Mouse (Mus musculus): ENCODE measurements around the gene Far2.

The Far2 gene

DNA sequence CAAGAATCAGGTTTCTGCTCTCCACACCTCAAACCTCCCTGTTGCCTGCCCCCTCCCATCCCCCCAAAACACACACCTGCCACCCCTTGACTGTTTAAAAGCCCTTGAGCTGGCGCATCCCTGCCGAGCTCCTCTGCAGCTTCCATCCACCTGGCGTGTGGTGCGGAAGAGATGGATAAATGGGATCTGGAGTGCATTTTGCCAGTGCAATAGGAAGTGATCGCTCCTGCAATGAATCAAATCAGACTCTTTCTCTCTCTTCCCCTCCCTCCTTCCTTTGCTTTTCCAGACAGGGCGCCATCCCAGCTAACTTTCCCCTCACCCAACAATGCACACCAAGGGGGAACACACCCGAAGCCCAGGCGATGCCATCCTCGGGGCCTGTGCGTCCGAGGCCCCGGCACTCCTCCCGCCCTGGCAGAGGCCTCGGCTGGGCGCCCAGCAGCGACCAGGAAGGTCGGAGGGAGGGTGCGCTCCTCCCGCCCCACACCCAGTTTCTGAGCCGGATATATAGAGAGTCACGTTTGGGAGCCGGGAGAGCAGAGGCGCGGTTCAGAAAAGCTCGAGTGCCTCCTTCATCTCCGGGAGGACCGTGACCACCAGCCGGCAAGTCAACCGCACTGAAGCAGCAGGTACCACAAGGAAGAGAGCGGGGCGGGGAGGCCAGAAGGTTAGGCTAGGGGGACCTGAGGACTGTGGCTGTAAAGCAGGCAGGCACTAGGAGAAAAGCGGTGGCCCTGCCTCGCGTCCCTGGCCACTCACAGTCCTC, at the start of gene Far2:
Far2 (plus strand) TSS at position 379 of the 769 bp plus-strand sequence.
- DNase-seq (ENCODE audit: low spot score in 2 of 2) = peak; percentile 17 to 33

- DNase-seq (ENCODE audit: low spot score in 2 of 2) = no peak
These were observed 46.6 kb upstream of the Far2 start for GRCm38 (mm10) chr6:148000483-148000882.

- DNase-seq (ENCODE audit: low spot score in 2 of 2) = no peak
These were observed 46.0 kb upstream of the Far2 start for GRCm38 (mm10) chr6:148001071-148001470.

DNA sequence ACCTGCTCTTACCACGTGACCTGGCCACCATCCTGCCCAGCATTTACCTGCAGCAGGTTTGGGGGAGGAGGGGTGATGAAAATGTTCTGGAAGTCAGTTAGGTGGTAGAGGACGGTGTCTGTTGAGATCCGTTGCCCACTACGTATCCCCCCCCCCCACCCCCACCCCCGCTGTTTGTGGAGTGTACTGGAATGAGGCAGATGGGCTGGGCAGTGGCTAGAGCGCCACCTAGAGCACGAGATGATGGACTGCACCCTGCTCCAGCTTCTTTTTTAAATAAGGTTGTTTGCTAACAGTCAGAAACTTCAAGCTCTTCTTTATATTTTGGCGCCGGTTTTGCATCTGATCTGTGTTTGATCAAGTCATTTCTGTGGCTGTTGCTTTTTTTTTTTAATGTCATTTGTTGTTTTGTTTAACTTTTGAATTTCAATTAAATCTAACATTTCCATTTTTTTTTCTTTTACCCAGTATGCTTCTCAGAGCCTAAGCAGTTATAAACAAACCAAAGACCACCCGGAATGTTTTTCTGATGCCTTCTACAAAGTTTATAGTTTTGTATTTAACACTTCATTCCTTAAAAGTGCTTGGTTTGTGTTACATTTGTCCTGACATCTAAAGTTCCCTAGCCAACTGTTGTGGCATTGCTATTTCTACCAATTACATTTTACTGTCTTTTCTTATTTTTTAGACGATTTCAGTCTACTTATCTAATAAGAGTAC, 40.8 kb upstream of the Far2 start:
- DNase-seq (ENCODE audit: low spot score in 2 of 2) = no peak

DNA sequence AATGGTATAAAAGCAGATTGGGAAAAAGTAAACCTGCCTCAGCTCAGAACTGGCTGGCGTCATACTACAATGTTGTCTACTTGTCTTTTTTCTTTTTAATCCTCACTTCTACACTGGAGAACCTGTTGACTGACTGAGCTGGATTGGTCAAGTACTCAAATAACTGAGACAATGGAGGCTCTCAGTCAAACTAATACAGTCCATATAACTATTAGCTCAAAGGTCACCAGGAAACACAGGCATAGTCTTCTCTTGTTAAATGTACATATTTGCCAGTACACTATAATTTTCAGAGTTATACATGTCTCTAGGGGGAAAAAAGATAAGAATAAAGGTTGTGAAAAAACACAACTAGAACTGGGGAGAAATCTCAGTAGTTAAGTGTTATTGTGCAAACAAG, 6.3 kb upstream of the Far2 start:
- no peak for DNase-seq (ENCODE audit: low spot score in 2 of 2)

DNA sequence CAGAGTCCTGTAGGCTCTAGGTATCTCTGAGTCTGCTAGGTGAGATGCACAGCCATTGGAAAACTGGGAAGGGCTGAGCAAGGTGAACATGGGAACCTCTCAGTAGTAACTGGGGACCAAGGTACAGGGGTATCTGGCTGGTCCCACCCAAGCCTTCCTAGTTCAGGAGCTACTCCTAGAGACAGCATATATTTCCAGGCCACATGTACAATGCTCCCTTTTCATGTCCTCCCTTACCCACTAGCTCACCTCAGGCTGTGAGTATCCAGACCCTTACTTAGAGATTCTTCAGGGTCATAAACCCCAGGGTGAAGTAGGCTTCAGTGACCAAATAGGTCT, 560 bp downstream of the Far2 start:
- DNase-seq (ENCODE audit: low spot score in 2 of 2) = no peak

- DNase-seq (ENCODE audit: low spot score in 2 of 2) = no peak
These were observed 16.1 kb downstream of the Far2 start for GRCm38 (mm10) chr6:148063131-148063530.

- DNase-seq (ENCODE audit: low spot score in 2 of 2) = no peak
These were observed 19.2 kb downstream of the Far2 start for GRCm38 (mm10) chr6:148066267-148066666.

DNA sequence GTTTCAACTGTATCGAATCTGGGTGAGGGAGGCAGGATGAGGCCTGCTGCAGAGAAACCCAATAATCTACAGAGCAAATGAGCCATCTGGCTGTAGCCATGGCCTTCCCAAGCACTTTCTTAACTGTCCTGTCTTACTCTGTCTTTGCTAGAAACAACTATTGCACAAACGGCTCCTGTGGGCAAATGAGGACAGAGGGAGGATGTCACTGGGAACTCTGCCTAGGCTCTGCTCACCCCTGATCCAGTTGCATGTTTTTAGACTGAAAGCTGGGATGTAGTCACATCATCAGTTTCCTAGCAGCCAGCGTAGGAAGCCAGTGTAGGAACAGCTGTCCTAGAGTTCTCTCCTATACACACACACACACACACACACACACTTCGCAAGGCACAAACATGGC, 21.7 kb downstream of the Far2 start:
- DNase-seq (ENCODE audit: low spot score in 2 of 2) = no peak

DNA sequence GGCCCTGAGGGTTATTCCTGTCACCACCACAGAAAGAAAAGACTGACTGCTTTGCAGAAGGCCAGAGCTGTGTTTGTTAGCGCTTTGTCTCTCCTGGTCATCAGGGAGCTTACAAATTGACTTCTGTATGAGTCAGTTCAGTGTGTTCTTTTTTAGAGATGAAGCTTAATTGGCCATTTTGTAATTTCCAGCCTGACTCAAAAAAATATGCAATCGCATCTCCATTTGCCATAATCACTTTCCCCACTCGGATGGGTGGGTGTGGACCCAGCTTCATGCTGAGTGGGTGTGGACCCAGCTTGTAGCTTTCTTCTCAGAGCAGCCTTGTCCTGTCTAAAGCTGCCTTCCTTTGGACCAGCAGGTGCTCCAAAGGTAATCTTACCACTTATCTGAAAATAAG, 26.5 kb downstream of the Far2 start:
- no peak for DNase-seq (ENCODE audit: low spot score in 2 of 2)

GRCm38 (mm10) chr6:148074211-148074864, 27.3 kb downstream of the Far2 start:
- no peak for DNase-seq (ENCODE audit: low spot score in 2 of 2)

GRCm38 (mm10) chr6:148083864-148084263, 36.8 kb downstream of the Far2 start:
- DNase-seq (ENCODE audit: low spot score in 2 of 2) = no peak

DNA sequence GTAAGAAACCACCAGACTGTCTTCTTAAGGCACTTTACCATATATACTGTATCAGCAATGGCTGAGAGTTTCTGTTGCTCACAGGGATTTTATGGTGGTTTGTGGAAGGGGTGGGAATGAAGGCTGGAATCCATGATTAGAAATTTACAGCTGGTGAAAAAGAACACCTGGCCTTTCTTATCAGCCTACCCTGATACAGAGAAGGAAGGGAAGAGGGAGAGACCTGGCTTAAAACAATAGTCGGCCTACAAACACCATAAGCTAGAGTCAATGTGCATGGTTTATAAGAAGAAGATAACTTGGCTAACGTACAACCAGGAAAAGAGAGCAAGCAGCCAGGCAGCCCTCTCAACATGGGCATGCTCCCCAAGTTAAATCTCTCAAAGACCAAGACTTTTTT, 37.3 kb downstream of the Far2 start:
- no peak for DNase-seq (ENCODE audit: low spot score in 2 of 2)

DNA sequence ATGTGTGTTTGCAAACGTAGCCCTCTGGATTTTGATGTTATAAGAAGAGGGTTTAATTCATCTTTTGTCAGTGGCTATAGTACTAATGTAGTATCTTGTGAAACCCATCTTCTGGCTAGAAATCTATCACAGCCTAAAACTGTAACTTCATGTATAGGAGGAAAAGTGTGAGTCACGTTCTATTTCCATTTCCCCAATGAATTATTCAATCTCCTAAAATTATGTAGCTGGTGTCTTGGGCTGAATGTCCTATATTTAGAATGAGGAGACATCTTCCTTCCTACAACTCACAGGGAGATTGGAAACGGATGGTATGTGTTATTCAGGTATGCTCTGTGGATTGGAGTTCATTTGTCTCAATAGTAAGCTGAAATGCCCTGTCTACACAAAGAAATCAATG, 50.0 kb downstream of the Far2 start:
- DNase-seq (ENCODE audit: low spot score in 2 of 2) = no peak

GRCm38 (mm10) chr6:148101977-148102376, 54.9 kb downstream of the Far2 start:
- no peak for DNase-seq (ENCODE audit: low spot score in 2 of 2)

DNA sequence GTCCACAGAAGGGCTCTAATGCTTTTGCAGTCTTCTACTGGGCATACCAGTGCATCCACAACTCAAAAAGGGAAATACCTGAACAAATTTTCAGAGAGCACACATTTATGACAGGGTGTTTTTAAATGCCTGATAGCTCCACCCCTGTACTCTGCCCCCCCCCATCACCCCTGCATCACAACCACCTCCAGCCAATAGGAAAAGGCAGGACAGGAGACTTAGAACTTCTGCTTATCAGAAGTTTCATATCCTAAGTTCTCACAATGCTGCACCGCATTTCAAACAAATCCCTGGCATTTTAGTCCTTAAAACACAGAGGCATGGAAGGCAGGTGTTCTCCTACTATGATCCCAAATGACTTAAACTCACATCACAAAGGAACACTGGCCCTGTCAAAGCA, 55.4 kb downstream of the Far2 start:
- no peak for DNase-seq (ENCODE audit: low spot score in 2 of 2)

GRCm38 (mm10) chr6:148104212-148104611, 57.2 kb downstream of the Far2 start:
- no peak for DNase-seq (ENCODE audit: low spot score in 2 of 2)

DNA sequence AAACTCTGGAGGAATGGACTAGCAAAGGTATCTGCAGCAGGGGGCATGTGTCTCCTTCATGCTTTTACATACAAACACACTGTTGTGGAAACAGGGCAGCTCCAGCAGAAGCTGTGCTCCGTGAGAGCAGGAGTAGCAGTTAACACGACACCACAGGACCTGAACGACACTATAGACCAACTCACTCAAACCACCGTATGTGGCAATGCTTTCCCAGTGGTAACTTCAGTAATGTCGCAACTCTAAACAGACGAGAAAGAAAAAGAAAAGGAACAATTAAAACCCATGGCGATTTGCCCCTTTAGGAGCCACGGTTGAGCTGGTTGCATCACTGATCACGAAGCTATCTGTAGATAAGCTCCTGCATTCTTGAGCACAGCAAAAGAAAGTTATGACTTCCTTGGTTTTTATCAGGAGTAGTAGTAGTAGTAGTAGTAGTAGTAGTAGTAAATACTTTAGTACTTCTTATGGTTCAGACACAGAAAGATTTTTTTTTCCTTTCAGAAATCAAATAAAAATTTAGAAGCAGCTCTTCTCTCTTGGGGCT, 58.7 kb downstream of the Far2 start:
- no peak for DNase-seq (ENCODE audit: low spot score in 2 of 2)

DNA sequence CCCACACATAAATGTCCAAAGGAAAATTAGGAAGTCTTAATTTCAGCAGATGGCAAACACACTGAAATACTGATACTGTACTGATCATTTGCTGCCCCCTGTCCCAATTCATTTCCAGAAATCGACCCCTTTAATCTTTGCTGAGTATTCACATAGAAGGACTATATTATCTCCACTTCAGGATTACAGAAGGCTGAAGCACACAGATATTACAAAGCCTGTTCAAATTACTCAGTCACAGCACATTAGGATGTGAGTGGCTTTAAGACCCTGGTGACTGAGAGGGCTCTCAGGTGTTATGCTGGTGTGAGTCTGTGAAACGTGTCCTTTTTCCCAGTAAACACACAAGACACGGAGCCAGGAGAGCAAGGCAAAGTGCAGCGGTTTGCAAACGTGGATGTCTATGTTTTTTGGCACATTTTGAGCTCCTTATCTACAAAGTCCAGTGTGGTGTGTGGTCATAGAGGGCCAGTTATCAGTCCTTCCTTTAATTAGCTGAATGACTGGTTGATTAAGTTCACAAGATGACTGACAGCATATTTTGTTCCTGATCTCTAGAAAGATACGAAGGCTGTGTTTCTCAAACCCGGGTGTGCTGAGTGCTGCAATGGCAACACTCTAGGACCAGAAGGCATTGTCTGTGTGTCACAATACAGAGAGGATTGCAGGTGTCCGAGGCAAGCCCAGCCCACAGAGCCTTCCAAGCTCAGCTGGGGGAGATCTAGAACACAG, 61.8 kb downstream of the Far2 start:
- no peak for DNase-seq (ENCODE audit: low spot score in 2 of 2)

- no peak for DNase-seq (ENCODE audit: low spot score in 2 of 2)
These were observed 64.1 kb downstream of the Far2 start for GRCm38 (mm10) chr6:148110996-148111633.

DNA sequence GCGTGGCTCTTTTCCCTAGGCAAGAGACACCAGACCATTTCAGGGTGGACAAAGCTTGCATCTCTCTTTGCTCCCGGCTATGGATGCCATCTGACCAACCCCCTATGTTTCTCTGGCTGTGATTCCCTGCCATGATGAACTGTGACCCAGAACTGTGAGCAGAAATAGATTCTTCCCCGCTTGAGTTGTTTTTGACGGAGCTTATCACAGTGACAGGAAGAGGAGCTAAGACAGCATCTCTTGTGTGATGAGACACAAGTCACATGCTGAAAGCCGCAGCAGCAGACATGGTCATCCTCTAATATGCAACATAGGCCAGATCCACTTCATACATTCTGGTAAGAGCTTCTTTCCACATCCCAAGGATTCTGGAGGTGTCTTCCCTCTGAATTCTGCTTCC, 69.3 kb downstream of the Far2 start:
- DNase-seq (ENCODE audit: low spot score in 2 of 2) = no peak
